Mouse (Mus musculus): Measurements from ENCODE around the gene Dcdc2b.

Gene Dcdc2b

GRCm38 (mm10) chr4:129614093-129614492 lies at the start of gene Dcdc2b:
Gene Dcdc2b (minus strand): TSS chr4:129614257.
- DNase-seq: peak; percentile 65 to 73

GRCm38 (mm10) chr4:129662255-129662813 lies 48.3 kb upstream of the Dcdc2b start:
- DNase-seq: no peak

DNA sequence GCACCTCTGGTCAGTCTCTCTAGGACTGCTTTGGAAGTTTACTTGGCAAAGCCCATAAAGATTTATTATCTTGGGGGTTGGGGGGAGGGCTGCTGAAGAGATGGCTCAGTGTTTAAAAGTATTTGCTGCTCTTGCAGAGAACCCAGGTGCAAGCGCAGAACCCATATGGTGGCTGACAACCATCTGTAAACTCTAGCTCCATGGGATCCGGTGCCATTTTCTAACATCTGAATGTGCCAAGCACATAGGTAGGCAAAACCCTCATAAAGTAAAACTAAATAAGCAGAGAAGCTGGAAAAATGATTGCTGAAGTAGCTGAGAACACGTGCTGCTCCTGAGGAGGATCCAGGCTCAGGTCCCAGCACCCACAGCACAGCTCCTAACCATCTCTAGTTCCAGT lies 47.5 kb upstream of the Dcdc2b start:
- no peak for DNase-seq

DNA sequence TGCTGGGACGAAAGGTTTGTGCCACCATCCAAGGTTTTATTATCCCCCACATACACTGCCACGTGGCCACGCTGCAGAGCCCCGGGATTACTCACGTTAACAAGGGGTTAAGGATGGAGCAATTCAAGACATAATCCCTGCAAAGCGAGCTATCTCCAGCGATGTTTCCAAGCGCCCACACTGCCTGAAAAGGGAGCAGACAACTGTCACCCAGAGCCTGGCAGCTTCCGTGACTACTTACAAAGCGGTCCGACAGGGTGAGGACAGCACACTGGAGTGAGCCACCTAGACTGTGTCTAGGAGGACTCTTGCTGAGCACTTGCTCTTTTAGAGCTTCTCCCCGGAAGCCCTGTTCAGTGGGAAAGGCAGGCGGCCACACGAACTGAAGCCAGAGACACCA lies 40.7 kb upstream of the Dcdc2b start:
- no peak for DNase-seq

GRCm38 (mm10) chr4:129650359-129650758 lies 36.3 kb upstream of the Dcdc2b start:
- no peak for DNase-seq

DNA sequence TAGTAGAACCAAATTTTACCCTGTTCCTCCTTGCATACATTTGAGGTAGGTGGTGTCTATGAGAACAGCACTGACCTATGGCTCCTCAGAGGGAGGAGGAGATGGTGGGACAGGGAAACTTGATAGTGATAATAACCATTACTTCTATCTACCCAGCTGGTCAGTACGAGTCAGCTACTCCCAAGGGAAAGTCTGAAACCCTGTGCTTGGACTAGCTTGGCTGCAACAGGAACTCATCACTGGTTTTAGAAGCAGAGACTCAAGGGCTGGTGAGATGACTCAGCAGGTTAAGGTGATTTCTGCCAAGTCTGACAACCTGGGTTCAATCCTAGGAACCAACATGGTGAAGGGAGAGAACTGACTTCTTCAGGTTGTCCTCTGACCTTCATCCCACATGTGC lies 34.6 kb upstream of the Dcdc2b start:
- no peak for DNase-seq

DNA sequence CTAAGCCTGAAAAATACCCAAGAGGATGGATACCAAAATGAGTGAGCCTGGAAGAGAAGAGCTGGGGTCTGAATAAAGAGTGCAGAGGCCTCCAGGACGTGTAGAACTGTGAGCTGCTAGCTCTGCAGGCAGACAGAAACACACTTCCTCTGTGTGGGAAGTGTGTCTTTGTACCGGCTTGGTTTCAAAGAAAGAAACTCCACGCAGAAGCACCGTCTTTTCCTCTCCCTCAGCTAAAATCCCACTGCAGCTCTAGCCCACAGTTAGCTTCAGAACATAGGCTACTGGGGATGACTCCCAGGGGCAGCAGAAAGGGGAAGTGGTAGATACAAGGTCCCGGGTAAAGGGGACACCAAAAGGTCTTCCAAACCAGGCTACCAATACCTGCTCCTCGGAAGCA lies 31.1 kb upstream of the Dcdc2b start:
- no peak for DNase-seq

GRCm38 (mm10) chr4:129641756-129642155 lies 27.7 kb upstream of the Dcdc2b start:
- DNase-seq: peak in 1 of 2 experiments; percentile 56

- peak; percentile 97 to 98 for DNase-seq
These were observed 26.8 kb upstream of the Dcdc2b start, which contains the start of gene Txlna for GRCm38 (mm10) chr4:129640638-129641467. Gene Txlna (minus strand): TSS chr4:129641065.

DNA sequence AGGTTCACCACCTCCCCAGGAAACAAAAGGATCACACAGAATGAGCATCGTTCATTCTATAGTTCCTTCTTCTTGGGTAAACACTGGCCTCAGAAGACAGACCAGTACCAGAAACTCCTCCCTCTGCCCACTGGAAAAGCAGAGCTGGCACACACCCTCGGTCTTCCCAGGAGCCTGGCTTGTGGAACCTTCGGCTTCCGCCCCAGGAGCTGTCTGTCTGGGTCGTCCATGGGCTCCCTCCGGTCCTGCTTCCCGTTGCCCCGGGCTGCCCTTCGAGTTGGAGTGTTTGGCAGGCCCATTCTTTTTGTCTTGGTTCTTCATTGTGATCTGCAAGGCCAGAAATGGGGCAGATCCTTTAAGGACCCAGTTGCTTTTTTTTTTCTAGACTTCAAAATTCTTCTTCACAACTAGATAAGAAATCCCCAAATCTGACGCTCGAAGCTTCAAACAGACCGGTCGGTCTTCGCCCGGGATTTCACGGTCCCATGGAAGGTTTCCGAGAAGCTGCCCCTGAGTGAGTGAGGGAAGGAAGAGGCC lies 26.1 kb upstream of the Dcdc2b start:
- peak; percentile 69 to 72 for DNase-seq

GRCm38 (mm10) chr4:129639221-129639620 lies 25.2 kb upstream of the Dcdc2b start:
- no peak for DNase-seq

DNA sequence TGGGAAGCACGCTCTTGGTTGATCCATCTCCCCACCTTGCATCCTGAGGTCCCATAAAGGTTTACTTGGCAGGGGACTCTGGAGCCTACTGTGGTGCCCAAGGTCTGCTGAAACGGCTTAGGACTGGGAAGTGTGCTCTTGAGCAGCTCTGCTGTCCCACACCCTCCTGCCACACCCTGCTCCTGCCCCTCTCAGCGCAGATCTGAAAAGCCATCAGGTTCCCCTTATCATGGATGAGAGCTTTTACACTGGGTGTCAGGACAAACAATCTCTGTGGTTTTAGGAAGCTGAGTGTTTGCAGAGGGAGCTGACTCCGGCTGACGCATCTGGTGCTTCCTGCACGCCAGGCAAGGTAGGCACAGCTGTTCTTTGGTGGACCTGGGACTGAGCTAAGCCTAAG lies 19.8 kb upstream of the Dcdc2b start:
- no peak for DNase-seq

DNA sequence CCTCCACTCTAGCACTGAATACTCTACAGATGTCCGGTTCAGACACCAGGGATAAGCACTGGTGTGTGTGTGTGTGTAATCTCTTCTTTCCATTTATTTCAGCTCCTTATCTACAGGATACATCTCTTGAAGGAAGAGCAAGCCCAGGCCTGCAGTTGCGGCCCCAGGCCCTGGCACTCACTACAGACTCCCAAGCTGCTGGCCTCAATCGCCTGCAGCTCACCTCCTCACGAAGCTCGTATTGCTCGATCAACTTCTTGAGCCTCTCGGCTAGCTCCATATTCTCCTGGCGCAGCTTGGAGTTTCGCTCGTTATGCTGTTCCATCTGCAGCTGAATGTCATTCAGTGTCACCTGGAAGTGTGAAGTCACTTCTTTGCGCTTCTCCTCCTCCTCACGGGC lies 17.8 kb upstream of the Dcdc2b start:
- no peak for DNase-seq

DNA sequence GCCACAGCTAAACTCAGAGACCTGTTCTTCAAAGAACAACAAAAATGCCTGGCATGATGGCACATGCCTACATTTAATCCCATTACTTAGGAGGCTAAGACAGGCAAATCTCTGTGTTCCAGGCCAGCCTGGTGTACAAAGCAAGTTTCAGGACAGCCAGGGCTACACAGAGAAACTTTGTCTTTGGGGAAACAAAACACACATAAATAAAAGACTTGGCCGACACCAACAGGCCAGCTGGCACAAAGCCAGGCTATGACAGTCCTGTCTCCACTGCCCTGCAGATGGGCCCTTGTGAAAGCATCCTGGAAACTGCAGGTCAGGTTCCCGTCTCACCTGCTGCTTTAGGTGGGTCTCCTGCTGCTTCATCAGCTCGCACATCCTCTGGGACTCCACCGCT lies 16.9 kb upstream of the Dcdc2b start:
- DNase-seq: peak; percentile 53 to 69

DNA sequence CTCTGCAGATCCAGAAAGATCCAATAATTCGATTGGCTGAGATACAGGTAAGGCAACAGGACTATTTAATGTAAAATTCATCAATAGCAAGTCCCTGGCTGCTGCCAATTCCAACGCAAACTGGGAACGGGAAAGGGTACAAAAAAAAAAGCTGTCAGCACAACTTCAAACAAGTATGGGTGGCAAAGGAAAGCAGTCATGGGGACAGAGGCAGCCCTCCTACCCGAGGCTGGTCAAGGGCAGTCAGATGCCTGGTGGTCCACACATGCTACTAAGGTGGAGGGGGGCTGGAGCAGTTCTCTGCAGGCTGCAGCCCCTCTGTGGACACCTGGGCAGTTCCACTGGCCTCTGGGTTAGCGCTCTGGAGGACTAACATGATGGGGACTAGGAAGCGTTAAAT lies 12.0 kb upstream of the Dcdc2b start:
- DNase-seq: no peak

DNA sequence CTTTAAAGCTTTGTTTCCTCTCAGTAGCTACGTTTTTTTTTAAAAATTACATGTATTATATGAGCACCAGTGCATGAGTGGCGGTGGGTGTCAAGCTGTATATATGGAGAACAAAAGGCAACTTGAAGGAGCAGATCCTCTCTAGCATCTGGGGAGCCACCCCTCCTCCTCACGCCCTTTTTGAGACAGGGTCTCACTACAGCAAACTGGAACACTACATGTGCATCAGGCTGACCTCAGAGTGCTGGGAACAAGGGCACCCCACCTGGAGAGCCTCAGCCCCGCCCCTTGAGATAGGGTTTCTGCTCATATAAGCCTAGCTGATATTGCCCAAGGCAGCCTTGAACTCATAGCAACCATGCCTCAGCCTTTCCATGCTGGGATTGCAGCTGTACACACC lies 11.4 kb upstream of the Dcdc2b start:
- DNase-seq: no peak

DNA sequence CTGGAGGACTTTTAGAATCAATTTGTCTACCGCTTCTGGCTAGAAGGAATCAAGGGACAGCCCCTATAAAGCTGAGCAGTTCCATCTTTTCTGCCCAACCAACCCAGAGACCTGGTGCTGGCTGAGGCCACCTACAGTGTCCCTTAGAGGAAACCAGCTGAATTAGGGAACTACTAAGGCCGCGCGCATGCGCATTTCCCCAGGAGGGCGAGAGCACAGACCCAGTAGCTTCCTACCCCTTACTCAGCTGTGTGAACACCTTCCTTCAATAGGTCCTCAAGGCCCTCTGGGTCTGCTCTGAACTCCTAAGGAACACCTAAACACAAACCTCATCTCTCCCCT lies 10.9 kb upstream of the Dcdc2b start:
- DNase-seq: peak; percentile 75 to 79

GRCm38 (mm10) chr4:129624281-129625028 lies 10.4 kb upstream of the Dcdc2b start:
- peak; percentile 89 to 93 for DNase-seq

- peak in 1 of 2 experiments; percentile 53 for DNase-seq
These were observed 9.6 kb upstream of the Dcdc2b start, which contains the start of gene Ccdc28b for GRCm38 (mm10) chr4:129623681-129624091. Gene Ccdc28b (minus strand): TSS chr4:129623947.

- no peak for DNase-seq
These were observed 8.9 kb upstream of the Dcdc2b start for GRCm38 (mm10) chr4:129622803-129623535.

DNA sequence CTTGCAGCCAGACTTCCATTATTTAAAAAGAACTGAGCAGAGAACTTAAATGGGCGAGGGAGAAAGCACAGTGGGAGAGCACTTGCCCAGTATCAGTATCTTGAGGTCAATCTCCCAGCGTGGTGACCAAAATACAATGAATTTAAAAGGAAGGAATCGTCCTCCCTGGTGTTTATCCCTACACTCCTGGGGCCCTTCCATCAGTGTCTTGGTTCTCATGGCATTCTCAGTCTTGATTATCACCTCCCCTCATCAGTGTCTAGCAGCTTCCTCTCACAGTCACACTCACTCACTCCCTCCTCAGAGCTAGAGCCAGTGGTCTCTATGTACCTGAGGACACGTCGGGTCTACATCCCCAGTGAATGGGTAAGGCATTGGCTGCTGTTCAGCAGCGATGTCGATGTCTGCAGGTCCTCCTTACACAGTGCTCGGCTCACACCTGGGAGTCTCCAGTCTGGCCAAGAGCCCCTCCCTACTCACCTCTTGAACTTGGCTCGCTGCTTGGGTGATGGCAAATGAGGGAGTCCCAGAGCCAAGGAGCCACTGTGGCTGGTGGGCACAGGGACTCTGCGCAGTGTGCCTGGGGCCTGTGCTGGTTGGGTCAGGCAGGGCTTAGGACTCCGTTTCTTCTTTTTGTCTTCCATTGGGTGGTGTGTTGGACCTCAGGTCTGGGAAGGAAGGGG lies 8.2 kb upstream of the Dcdc2b start:
- DNase-seq: no peak

- DNase-seq: peak in 1 of 2 experiments; percentile 58
These were observed 7.3 kb upstream of the Dcdc2b start for GRCm38 (mm10) chr4:129621283-129621841.
